Mouse (Mus musculus) neural tube, embryonic 10.5 days (tissue): Measurements from ENCODE around the gene 1600015I10Rik.
"Not testable (repeated sequence)": the region's sequence is repeated elsewhere in the genome, so short reads cannot be mapped to it uniquely, and the experiment has no call there.

Experiments used
- DNase-seq: peaks from one replicate; pipeline ENCODE4 v3.0.0-alpha.2; 2017; ENCODE audit warnings: low spot score; ENCODE audit errors: extremely low spot score

The 1600015I10Rik gene

DNA sequence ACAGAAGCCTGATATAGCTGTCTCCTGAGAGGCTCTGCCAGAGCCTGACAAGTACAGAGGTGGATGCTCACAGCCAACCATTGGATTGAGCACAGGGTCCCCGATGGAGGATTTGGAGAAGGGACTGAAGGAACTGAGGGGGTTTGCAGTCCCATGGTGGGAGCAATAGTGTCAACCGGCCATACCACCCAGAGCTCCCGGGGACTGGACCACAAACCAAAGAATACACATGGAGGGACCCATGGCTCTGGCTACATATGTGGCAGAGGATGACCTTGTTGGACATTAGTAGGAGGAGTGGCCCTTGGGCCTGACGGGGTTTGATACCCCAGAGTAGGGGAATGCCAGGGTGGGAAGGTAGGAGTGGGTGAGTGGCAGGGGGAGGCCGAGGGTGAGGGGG, 37.0 kb downstream of the 1600015I10Rik start:
- not testable (repeated sequence) for DNase-seq

DNA sequence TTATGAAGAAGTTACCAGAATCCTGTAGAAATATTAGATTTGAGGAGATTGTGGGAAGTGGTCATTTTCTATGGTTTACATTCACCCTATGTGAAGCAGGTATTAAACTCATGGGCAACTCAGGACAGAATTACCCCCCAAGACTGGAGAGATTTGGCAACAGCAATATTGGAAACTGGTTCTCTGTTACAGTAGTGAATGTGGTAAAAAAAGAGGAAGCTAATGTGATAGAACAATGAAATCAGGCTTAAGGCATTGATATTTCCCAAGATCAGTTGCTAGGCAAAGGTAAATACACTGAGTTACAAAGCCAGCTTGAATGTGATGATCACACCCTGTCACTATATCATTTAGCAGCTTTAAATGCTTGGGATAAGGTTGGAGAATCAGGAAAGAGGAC, 38.2 kb downstream of the 1600015I10Rik start:
- DNase-seq, result no peak

DNA sequence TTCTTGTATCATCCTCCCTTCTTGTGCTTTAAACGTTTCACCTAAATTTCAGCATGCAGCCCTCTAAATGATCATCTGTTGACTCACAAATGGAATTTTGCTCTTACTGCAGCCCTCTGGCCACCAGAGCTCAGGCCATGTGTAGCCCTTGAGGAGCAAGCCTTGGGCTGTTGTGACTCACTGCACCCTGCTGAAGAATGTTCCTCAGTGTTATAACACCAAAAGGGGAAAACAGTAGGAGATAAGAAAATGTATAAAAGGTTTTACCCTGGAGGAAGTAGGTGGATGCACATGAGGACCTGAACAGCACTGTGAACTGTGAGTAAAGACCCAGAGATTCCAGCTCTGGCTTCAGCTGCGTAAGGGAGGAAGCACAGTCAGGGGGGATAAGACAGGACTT, 45.0 kb downstream of the 1600015I10Rik start, which contains the start of gene Doxl2:
Gene Doxl2, plus strand, starts transcription at position 301 of the 400 bp plus-strand sequence.
- DNase-seq, result no peak

DNA sequence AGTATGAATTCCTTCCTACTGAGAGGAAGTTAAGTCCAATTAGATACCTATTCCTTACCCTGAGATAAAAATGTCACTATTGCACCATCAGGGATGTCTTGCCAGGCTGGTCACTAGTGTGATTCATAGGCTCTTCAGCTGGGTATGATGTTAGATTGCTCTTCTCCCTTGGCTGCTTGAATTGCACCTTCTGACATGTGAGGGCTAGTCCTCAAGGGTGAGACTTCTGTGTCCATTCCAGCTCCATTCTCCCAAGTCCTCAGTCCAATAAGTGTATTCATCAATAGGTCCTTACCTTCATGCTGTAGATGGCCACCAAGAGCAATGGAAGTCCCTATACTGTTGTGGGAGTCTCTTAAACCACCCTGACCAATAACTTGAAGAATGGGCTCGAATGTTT, 49.9 kb downstream of the 1600015I10Rik start:
- DNase-seq, result no peak

DNA sequence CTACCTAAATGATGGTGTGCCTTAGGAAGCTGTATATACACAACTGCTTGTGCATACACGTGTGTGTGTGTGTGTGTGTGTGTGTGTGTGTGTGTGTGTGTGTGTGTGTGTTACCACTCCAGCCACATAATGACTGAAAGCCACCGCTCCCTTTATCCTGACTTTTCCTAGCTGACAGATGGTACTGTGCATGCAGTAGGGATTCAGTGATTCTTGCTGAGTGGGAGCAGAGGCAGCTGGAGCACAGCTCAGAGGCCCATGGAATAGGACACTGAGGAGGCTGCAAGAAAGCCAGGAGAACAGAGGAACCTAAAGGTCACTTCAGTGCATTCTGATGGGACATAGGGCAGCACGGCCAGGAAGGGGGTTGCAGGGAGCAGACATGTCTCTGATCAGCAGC, 52.6 kb downstream of the 1600015I10Rik start:
- DNase-seq, result no peak
